Mouse (Mus musculus): ENCODE measurements around the gene Ube2j1.

DNA sequence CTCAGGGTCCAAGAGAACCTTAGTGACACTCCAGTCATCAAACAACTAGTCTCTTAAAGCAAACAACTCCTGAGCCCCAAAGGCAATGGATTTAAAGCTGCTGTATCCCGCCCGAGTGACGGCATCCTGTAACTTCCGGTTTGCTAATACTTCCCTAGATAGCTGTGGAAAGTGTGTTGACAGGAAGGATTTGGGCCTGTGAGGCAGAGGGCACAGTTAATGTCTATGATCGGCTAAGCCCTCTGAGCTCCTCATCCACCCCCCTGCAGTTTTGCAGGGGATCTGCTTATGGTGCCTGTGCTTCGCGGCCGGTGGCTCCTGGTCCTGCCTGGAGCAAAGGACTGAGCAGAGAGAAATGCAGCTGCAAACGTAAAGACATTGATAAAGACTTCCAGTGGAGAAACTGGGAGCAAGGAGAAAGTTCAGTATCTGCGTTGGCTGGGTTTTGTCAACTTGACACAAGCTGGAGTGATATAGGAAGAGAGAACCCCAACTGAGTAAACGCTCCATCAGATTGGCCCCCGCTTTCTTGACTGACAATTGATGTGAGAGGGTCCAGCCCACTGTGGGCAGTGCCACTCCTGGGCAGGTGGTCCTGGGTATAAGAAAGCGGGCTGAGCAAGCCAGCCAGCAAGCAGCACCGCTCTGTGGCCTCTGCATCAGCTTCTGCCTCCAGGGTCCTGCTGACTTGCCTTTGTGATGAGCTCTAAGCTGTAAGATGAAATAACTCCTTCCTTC is 35.2 kb downstream of the Ube2j1 start:
- TF ChIP-seq CTCF (IDR thresholded peaks at IDR 0.05; ENCODE audit: low read depth) (no peak), EP300 (IDR thresholded peaks at IDR 0.05; ENCODE audit: low read depth) (no peak)
